Mouse (Mus musculus): ENCODE data around the gene Psma5. TPM values are rescaled to one million over a fixed set of nuclear protein-coding genes. Genes with fewer than 3 reads are reported as not detected.

The Psma5 gene
- 271 and 291 TPM in 2 replicates for polyA plus RNA-seq (2015; fragmentation: Nextera tagmentation; extraction: Ambion mirVana)

DNA sequence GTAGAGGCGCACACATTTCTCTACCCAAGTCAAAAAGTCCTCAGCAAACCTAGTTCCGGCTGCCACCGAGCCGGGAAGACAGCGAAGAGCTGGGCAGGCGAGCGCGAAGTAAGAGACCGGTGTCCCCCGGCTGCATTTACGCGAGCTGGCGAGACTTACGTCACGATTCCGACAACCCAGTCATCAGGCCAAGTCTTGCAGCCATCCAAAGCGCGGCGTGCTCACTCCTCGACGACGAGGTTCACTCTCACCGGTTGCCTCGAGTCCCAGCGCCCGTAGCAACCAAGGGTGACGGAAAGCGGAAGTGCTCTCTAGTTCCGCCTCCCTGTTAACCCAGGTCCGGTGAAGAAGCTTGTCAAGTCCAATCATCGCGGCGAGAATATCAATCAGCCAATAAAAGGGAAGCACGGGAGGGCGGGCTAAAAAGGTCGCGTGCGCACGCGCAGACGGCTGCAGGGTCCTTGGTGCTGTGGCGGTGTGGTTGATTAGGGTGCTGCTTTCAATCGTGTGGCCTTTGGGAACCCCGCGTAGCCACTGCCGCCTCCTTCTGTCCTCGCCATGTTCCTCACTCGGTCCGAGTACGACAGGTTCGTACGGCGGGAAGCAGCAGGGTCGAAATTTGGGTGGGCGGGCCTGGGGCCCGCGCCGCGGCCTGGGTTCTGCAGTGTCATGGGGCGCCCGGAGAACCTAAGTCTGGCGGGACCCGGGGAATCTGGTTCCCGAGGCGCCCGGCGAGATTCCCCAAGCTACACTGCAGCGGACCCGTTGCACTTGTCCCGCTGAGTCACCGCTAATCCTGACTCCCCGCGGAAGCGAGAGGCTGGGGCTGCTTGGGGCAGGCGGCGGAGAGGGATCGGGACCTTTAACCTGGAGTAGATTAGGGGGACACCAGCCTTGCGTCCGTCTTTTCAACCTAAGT, at the start of gene Psma5:
TSS of gene Psma5 (plus strand) at position 208 of the 919 bp plus-strand sequence.
- ATAC-seq = peak; percentile 99
- H3K27ac ChIP-seq = peak within 1 kb of the TSS; percentile 66
- WGBS = under 1% methylated on average over 76 of the region's 79 CpGs

DNA sequence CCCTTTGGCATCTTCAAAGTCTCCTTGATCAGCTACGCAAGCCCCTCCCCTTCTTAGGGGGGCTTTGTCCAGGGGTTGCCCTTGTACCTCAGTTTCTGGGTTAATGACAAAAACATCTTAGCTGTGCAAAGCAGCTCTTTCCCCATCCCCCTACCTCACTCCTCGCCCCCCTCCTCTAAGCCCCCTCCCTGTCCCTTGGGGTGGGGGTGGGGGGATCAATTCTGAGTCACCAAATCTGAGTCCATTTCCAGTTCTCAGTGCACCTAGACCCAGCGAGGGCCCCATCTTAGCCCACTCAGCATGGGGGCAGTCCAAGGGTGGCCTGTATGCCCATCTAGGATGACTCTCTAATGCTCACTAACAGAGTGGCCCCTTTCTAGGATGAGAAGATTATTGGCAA, 47.7 kb upstream of the Psma5 start:
- Histone ChIP-seq H3K4me3 (replicated peaks) (peak overlapping the region; percentile 67; the same call in 1 of the 2 replicates), H3K27ac (no peak overlapping the region), H3K36me3 (peaks cover 7% of the 10 kb centered on the region; the same call in 1 of the 2 replicates), H3K27me3 (replicated peaks) (no peaks in the 10 kb centered on the region), H3K4me1 (replicated peaks) (peaks cover 29% of the 10 kb centered on the region), H3K4me2 (replicated peaks) (peak overlapping the region; percentile 82), H3K9me3 (no peaks in the 10 kb centered on the region), H3K9ac (no peak overlapping the region; the same call in 1 of the 2 replicates)
- ATAC-seq = no peak
- 69% methylated on average over 3 of the region's 3 CpGs for WGBS

More for the DNA sequence above, at the start of gene Psma5:
- Histone ChIP-seq H3K9me3 (no peaks in the 10 kb centered on the region), H3K27me3 (replicated peaks) (no peaks in the 10 kb centered on the region), H3K4me1 (replicated peaks) (0 out of 2 replicates have a peak, but pooled peaks cover 2% of the 10 kb centered on the region), H3K4me3 (replicated peaks) (peak within 1 kb of the TSS; percentile 94), H3K4me2 (replicated peaks) (peak within 1 kb of the TSS; percentile 64), H3K36me3 (no peaks in the 10 kb centered on the region), H3K9ac (peak within 1 kb of the TSS; percentile 93)

DNA sequence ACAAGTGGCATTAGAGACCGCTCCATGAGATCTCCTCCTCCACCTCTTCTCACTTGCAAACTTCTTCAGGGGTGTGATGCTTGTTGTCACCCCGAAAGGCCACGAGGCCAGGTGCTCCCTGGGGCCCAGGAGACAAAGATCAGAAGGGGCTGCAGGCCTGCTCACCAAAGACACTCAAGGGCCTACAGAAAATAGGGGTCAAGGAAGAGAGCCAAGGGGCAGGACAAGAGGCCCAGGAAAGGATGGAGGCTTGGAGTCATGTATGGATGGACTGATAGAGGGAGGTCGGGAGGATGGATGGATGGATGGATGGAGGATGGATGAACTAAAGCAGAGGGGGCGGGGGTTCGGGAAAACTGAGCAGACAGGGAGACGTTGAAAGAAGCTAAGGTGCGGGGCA, 47.2 kb upstream of the Psma5 start:
- peaks cover 7% of the 10 kb centered on the region; the same call in 1 of the 2 replicates for H3K36me3 ChIP-seq
- H3K27me3 ChIP-seq (replicated peaks) = no peaks in the 10 kb centered on the region
- peak; percentile 6 for ATAC-seq
- H3K4me3 ChIP-seq (replicated peaks) = peak overlapping the region; percentile 67
- WGBS = 5% methylated on average over 8 of the region's 8 CpGs
- peak overlapping the region; percentile 73 for H3K9ac ChIP-seq
- peak overlapping the region; percentile 82 for H3K4me2 ChIP-seq (replicated peaks)
- no peaks in the 10 kb centered on the region for H3K9me3 ChIP-seq
- H3K4me1 ChIP-seq (replicated peaks) = peaks cover 29% of the 10 kb centered on the region
- H3K27ac ChIP-seq = no peak overlapping the region

DNA sequence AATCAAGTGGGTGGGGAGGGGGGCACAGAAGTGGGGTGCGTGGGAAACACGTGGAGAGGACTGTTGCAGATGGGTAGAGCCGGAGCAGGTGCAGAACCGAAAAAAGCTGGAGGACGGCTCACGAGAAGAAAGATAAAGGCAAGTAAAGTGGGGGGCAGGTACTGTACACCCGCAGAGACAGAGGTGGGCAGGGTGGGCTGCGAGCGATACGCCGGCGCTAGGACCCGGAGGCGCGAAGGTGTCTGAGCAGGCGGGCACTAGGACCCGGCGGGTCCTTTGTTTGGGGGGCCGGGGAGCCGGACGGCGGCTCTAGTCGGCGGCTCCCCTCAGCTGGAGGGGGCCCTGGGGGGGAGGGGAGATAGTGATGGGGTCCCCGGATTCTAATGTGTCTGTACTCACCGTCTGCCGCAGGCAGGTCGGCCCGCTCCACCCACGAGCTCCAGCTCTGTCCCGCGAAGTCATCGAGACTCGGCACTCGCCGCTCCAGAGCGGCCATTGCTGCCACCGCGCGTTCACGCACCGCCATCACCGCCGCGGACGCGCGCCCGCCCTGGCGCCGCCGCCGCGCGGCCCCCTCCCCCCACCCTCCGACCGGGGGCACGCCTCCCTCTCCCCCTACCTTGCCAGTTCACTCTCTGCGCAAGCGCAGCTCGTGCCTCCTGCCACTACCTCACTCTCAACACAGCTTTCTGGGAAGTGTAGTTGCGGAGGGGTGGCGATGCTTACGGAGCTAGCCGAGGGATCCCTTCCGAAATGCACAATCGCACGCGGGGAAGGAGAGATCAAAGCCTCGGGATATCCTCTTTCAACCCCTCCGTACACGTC, 46.6 kb upstream of the Psma5 start:
- no peaks in the 10 kb centered on the region for H3K27me3 ChIP-seq (replicated peaks)
- H3K9ac ChIP-seq = peak overlapping the region; percentile 73
- peak overlapping the region; percentile 92 for H3K4me2 ChIP-seq (replicated peaks)
- H3K4me1 ChIP-seq (replicated peaks) = peaks cover 29% of the 10 kb centered on the region
- H3K9me3 ChIP-seq = no peaks in the 10 kb centered on the region
- H3K4me3 ChIP-seq (replicated peaks) = peak overlapping the region; percentile 67
- under 1% methylated on average over 66 of the region's 72 CpGs for WGBS
- peaks cover 7% of the 10 kb centered on the region; the same call in 1 of the 2 replicates for H3K36me3 ChIP-seq
- peak overlapping the region; percentile 85 for H3K27ac ChIP-seq
- peak; percentile 97 for ATAC-seq

DNA sequence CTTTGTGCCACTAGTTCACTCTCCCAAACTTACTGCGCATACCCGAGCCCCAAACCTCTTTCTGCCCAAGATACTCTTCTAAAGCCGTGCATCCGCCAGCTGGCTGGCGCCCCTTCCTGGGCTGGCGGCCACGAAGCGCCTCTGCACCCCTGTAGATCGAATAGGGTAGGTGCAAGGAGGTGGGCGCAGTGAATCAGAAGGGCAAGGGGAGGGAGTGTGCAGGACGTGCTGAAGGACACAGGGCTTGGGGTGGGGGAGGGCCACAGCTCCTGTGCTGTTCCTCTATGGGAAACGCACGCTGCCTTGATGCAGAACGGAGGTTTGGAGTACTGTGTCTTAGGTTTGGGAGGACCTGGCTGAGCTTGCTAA, 46.0 kb upstream of the Psma5 start, which contains the start of gene Atxn7l2:
TSS of gene Atxn7l2 (minus strand) at position 164 of the 369 bp plus-strand sequence.
- H3K4me1 ChIP-seq (replicated peaks) = peaks cover 29% of the 10 kb centered on the region
- peak; percentile 77 for ATAC-seq
- no peaks in the 10 kb centered on the region for H3K27me3 ChIP-seq (replicated peaks)
- peak within 1 kb of the TSS; percentile 73 for H3K9ac ChIP-seq
- peak within 1 kb of the TSS; percentile 67 for H3K4me3 ChIP-seq (replicated peaks)
- 0% methylated on average over 14 of the region's 14 CpGs for WGBS
- H3K4me2 ChIP-seq (replicated peaks) = peak within 1 kb of the TSS; percentile 92
- H3K9me3 ChIP-seq = no peaks in the 10 kb centered on the region
- peaks cover 7% of the 10 kb centered on the region; the same call in 1 of the 2 replicates for H3K36me3 ChIP-seq
- peak within 1 kb of the TSS; percentile 85 for H3K27ac ChIP-seq

DNA sequence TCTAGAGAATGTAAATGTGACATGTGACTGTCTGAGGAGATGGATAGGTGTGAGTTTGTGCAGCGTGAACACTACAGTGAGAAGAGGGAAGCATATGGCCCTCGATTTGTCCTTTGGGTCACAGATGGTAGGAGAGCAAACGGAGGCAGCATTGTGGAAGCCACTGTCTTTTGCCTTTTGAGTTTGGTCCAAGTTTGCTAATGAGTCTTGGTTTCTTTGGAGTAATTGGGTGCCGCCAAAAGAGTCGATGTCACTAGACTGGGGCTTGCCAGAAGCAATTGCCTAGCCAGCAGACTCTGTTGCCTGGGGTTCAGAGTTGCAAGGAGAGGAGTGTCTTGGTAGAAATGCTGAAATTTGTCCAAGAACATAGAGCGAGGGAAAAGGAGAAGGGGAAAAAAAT, 44.9 kb upstream of the Psma5 start:
- Histone ChIP-seq H3K9me3 (no peaks in the 10 kb centered on the region), H3K4me1 (replicated peaks) (peaks cover 25% of the 10 kb centered on the region), H3K27ac (no peak overlapping the region), H3K4me2 (replicated peaks) (no peak overlapping the region), H3K36me3 (peaks cover 3% of the 10 kb centered on the region; the same call in 1 of the 2 replicates), H3K4me3 (replicated peaks) (no peak overlapping the region), H3K9ac (no peak overlapping the region), H3K27me3 (replicated peaks) (no peaks in the 10 kb centered on the region)
- no peak for ATAC-seq
- WGBS = 81% methylated on average over 6 of the region's 6 CpGs

DNA sequence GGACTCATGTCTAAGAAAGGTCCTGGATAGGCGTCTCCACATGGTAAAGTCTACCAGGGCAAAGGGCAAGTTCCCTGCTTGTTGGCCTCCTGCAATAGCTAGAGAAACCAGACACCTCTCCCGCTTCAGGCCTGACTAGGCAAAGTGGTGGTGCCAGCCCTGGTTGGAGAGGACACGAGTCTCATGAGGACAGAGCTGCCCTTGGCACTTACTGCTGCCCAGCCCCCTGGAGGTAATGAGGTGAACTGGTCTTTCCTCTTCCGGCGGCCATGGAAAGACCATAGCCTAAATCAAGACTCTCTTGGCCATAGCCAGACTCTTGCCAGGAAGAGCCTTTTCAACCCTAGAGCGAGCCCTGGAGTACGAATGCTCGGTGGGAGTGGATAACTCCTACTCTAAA, 44.3 kb upstream of the Psma5 start:
- H3K9me3 ChIP-seq = no peaks in the 10 kb centered on the region
- no peak overlapping the region for H3K9ac ChIP-seq
- 73% methylated on average over 8 of the region's 8 CpGs for WGBS
- no peak for ATAC-seq
- no peak overlapping the region for H3K4me3 ChIP-seq (replicated peaks)
- no peaks in the 10 kb centered on the region for H3K27me3 ChIP-seq (replicated peaks)
- no peak overlapping the region for H3K27ac ChIP-seq
- peaks cover 3% of the 10 kb centered on the region; the same call in 1 of the 2 replicates for H3K36me3 ChIP-seq
- H3K4me1 ChIP-seq (replicated peaks) = peaks cover 21% of the 10 kb centered on the region
- H3K4me2 ChIP-seq (replicated peaks) = no peak overlapping the region

DNA sequence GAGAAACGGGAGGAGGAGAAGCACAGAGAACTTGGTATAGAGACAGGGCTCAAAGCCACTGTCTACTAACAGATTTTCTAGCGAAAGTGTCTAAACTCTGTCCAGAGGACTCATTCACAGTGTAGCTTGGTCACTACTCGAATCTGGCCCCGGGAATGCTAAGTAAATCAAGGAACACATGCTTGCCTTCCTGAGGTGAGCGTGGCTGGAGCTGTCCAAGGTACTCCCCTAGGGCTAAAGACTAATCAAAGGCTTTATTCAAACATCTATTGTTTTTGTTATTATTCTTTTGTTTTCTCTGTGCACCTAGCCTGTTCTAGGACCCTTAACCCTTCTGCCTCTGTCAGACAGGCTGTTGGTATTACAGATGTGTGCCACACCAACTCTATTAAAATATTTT, 42.0 kb upstream of the Psma5 start:
- H3K4me2 ChIP-seq (replicated peaks) = no peak overlapping the region
- WGBS = 12% methylated on average over 5 of the region's 5 CpGs
- H3K27me3 ChIP-seq (replicated peaks) = no peaks in the 10 kb centered on the region
- no peak overlapping the region for H3K4me3 ChIP-seq (replicated peaks)
- H3K4me1 ChIP-seq (replicated peaks) = 0 out of 2 replicates have a peak, but pooled peaks cover 4% of the 10 kb centered on the region
- no peak overlapping the region for H3K27ac ChIP-seq
- no peak overlapping the region for H3K9ac ChIP-seq
- H3K36me3 ChIP-seq = no peaks in the 10 kb centered on the region
- no peaks in the 10 kb centered on the region for H3K9me3 ChIP-seq
- ATAC-seq = no peak

DNA sequence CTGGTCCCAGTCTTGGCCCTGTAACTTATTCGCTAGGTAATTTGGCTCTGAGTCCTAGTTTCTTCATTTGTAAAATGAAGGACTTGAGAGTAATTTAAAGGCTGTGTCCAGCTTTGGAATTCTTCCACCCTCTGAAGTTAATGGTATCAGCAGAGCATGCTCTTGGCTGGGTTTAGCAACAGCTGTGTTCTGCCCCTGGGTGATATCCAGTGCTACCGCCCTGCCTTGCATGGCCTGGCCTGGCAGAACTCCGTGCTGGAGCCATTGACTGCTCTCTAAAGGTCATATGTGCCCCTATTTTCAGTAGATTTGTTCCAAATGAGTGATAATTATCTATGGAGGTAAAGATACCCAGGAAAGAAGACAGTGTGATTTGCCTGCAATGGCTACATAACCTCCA, 36.1 kb upstream of the Psma5 start:
- H3K9me3 ChIP-seq = no peaks in the 10 kb centered on the region
- H3K9ac ChIP-seq = no peak overlapping the region
- no peak overlapping the region for H3K27ac ChIP-seq
- H3K4me1 ChIP-seq (replicated peaks) = no peaks in the 10 kb centered on the region
- no peak overlapping the region for H3K4me2 ChIP-seq (replicated peaks)
- WGBS = 73% methylated on average over 3 of the region's 3 CpGs
- no peak overlapping the region for H3K4me3 ChIP-seq (replicated peaks)
- peaks cover 16% of the 10 kb centered on the region for H3K27me3 ChIP-seq (replicated peaks)
- no peak for ATAC-seq
- no peaks in the 10 kb centered on the region for H3K36me3 ChIP-seq

DNA sequence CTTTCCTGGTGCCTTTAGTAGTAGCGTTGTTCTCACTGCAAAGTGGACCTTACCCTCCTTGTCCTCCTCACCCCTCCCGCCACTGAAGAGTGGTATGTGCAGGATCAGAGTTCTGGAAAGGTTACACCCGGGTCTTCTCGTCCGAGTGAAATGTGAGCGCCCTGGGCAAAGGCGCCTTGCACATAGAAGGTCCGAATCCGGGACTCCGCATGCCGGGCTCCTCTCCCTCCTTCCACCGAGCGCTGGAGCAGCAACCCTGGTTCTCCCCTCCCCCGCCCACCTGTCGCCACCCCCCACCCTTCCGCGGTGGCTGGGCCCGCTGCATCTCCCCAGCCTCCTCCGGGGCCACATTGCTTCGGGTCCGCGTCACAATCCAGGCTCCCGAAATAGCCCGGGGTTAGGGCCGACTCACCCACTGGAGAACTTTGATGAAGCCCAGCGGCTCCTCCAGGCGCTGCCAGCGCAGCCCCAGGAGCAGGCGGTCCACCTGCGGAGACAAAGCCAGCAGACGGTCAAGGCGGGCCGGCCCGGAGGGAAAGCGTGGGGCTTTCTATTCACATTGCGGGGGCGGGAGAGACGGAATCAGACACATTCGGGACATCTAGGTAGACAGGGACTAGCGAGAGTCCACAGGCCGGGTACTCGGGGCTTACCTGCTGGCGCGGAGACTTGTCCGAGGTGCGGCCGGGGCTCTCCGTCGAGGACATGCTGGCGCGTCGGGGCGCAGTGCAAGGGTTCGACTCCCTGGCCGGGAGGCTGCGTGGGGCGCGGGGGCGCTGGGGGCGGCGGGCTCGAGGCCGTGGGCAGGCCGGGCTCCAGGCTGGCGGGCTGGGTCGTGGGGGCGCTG, 30.8 kb upstream of the Psma5 start:
- no peaks in the 10 kb centered on the region for H3K9me3 ChIP-seq
- no peak overlapping the region for H3K27ac ChIP-seq
- peak overlapping the region; percentile 79 for H3K4me2 ChIP-seq (replicated peaks)
- peaks cover 14% of the 10 kb centered on the region for H3K4me1 ChIP-seq (replicated peaks)
- no peaks in the 10 kb centered on the region for H3K36me3 ChIP-seq
- peak; percentile 66 for ATAC-seq
- peak overlapping the region; percentile 31 for H3K9ac ChIP-seq
- H3K27me3 ChIP-seq (replicated peaks) = peaks cover 34% of the 10 kb centered on the region
- 3% methylated on average over 64 of the region's 67 CpGs for WGBS
- peak overlapping the region; percentile 40 for H3K4me3 ChIP-seq (replicated peaks)

DNA sequence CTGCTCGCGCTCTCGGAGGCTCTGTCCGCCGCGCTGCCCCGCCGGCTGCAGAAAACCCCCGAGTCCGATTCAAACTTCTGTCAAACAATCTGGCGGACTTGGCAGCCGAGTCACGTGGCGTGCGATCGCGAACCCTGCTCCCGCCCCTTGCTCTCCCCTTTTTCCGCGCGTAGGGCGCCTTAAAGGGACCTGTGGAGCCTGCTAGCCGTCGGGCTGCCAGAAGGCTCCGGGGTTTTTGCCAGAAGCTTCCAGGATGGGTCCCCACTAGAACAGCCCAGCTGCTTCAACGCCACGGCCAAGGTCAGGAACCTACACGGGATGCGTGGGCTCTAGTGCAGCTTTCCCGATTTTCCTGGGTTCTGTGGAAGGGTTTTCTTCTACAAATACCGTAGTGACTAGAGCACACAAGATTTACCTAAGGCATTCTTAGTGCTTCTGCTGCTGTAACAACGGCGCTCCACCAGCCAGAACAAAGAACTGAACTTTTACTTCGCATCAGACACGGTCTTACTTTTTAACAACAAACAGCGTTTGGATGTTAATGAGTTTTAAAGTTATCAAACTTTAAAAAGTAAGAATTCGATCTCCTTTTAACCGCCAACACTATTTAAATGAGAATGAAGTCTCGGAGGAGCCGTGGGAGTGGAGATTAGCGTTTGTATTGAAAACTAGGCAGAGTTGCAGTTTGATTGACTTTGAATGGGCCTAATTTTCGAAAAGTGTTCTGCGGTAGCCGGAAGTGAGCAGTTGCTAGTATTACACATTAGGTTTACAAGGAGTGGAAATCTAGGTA, 30.0 kb upstream of the Psma5 start, which contains the start of gene Sypl2:
TSS of gene Sypl2 (minus strand) at position 91 of the 793 bp plus-strand sequence.
- Histone ChIP-seq H3K4me3 (replicated peaks) (peak within 1 kb of the TSS; percentile 40), H3K27ac (no peak within 1 kb of the TSS), H3K9me3 (no peaks in the 10 kb centered on the region), H3K4me1 (replicated peaks) (peaks cover 14% of the 10 kb centered on the region), H3K4me2 (replicated peaks) (peak within 1 kb of the TSS; percentile 79), H3K27me3 (replicated peaks) (peaks cover 34% of the 10 kb centered on the region), H3K36me3 (no peaks in the 10 kb centered on the region), H3K9ac (peak within 1 kb of the TSS; percentile 31)
- ATAC-seq = peak; percentile 80
- 6% methylated on average over 44 of the region's 44 CpGs for WGBS
